Mouse (Mus musculus) gastrocnemius, adult 2 months (tissue): ENCODE data around the gene Afmid. TPM values are rescaled to one million over a fixed set of nuclear protein-coding genes. Genes with fewer than 3 reads are reported as not detected.

Experiments
- DNase-seq: peaks from one replicate; pipeline ENCODE4 v3.0.0; 2022
- H3K27ac ChIP-seq: fragments of 200-600 bp; 2 replicates; pipeline ENCODE4 v1.8.1; 2022; ENCODE audit warnings: mild to moderate bottlenecking
- H3K4me3 ChIP-seq: fragments of 200-600 bp; 2 replicates; pipeline ENCODE4 v1.8.1; 2022; ENCODE audit warnings: mild to moderate bottlenecking, moderate library complexity
- CTCF ChIP-seq: fragments of 200-600 bp; IDR thresholded peaks from 2 replicates; pipeline ENCODE4 v1.8.1; 2022; ENCODE audit warnings: antibody characterized with exemption, mild to moderate bottlenecking, moderate library complexity
- intact Hi-C: fragments of 180-260 bp; cut with DNase I; formaldehyde crosslinking; loops from one replicate; pipeline ENCODE4 v1.15.1; 2025
- total RNA-seq, 2 experiments: library from RNA; stranded (reverse); gene quantifications; 2 replicates each; pipeline ENCODE4 v1.2.3; 2021

Afmid gene
- total RNA-seq, 2 experiments from 2014 or later: 3.1 to 3.3 TPM

DNA sequence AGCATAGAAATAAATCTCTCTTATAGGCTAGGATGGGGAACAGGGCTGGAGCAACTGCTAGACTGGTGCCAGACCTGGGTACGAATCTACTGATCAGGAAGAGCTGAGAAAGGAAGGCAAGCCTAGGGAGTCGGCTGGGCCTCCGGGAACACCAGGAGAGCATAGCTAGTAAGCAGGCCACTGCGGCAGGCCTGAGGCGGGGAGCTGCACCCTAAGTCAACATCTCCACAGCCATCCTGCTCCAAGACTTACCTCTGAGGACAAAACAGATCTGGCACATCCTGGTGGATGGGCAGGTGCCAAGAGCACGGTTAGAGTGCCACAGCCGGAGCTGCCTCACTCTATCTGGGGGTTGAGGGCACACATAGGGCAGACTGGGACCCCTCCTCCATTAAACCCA lies 5.6 kb upstream of the Afmid start:
- intact Hi-C loops: no loop called here
- DNase-seq: peak; percentile 34
- peak overlapping the region; percentile 97 for H3K27ac ChIP-seq
- TF ChIP-seq CTCF: no peak
- no peak overlapping the region for H3K4me3 ChIP-seq

GRCm38 (mm10) chr11:117821868-117822267 lies 3.9 kb upstream of the Afmid start:
- no peak for TF ChIP-seq CTCF
- peak overlapping the region; percentile 97 for H3K27ac ChIP-seq
- DNase-seq: peak; percentile 21
- H3K4me3 ChIP-seq: no peak overlapping the region
- intact Hi-C loops: no loop called here

- peak; percentile 58 for DNase-seq
- intact Hi-C loops: no loop called here
Observed at GRCm38 (mm10) chr11:117822728-117823241, 2.9 kb upstream of the Afmid start.

DNA sequence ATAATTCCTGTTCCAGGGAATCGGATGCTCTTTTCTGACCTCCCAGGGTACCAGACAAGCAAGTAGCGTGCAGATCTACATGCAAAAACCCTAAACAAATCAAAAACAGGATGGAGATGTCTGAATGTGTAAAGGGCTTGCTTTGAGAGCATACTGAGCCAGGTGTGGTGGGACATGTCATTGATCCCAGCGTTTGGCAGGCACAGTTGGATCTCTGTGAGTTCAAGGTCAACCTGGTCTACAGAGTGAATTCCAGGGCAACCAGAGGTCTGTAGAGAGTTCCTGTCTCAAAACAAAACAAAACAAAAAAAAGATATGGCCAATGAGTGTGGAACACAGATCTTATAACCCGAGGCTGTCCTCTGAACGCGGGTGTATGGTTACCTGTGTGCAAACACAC lies 2.3 kb upstream of the Afmid start:
- H3K27ac ChIP-seq: peak overlapping the region; percentile 97
- TF ChIP-seq CTCF: no peak
- no peak overlapping the region for H3K4me3 ChIP-seq
- intact Hi-C loops: no loop called here
- DNase-seq: no peak

More at GRCm38 (mm10) chr11:117822728-117823241, 2.9 kb upstream of the Afmid start:
- TF ChIP-seq CTCF: no peak
- H3K4me3 ChIP-seq: no peak overlapping the region
- peak overlapping the region; percentile 97 for H3K27ac ChIP-seq

DNA sequence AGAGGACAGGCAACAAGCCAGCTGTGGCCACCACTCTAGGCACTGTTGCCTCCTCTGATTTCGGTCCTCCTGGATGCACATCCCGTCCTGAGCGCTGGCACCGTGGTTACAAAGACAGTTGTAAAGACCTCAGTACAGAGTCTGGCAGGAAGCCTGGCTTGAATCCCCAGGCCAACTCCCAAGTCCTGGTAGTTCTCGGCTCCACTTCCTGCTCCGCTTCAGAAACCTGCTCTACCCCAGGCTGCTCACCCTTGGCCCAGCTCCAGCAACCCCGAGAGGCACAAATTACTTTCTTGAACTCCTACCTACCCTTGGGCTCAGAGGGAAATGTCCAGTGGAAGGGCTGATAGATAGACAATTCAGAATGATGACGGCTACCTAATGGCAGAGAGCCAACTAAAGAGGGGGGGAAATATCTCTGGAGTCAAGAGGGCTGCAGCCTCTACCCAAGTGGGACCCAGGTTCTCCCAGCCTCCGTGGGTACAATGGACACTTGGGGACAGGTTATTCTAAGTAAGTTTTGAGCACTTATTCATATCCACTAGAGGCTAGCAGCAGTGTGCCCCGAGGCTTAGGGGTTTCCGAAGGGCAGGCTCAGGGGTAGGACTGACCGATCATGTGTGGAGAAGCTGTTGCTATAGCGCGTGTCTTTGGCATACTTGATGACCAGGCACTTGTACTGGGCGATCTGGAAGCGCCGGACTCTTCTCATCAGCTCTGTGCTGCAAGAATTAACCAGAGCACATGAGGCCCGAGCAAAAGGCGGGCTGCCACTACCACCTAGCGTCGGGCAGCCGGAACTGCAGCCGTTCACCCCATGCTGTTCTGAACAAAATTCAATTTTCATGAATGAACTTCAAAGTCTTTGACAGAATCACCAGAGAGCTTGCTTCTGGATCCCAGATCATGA lies 1.4 kb upstream of the Afmid start:
- intact Hi-C loops: loop anchor here (1.0 to 2.0 kb wide), 3 partner anchors 34 to 439 kb away; no protein-coding TSS in a partner anchor
- TF ChIP-seq CTCF: peak; percentile 95
- DNase-seq: peak; percentile 88
- Histone ChIP-seq H3K27ac (peak overlapping the region; percentile 97), H3K4me3 (peak overlapping the region; percentile 62)

DNA sequence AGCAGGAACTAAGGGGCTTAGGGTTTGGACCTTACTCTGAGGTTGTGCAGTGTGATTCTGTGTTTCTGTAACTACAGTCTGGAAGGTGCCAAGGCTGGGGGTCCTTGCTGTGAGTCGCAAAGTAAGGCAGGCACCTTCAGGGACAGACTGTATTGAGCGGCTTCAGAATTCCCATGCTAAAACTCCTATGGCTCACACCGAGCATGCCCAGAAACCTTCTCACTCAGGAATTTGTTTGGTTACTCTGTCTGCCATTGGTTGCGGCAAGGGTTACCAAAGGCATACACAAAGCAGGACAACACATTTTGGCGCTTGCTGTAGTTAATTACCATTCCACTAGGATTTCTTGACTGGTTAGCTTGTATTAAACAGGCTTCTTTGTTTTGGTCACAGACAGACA lies 440 bp downstream of the Afmid start:
- Histone ChIP-seq H3K27ac (peak overlapping the region; percentile 67), H3K4me3 (peak overlapping the region; percentile 57)
- no peak for TF ChIP-seq CTCF
- no peak for DNase-seq
- intact Hi-C loops: no loop called here

DNA sequence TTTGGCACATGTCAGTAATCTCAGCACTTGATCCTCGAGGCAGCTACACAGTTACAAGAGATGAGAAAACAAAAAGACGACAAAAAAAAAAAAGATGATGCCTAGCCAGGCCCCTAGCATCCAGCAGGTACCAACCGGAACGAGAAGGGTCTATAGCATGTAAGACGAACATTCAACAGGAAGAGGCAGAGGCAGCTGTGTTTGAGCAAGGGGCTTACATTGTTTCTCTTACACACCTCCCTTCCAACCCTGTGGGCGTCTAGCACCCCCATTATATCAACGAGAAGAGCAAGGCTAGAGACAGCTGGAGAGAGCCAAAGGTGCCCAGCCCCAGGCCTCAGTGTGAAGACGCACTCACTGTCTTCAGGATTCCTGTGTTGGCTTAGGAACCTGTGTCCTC lies 1.2 kb downstream of the Afmid start:
- DNase-seq: no peak
- no peak overlapping the region for H3K27ac ChIP-seq
- intact Hi-C loops: no loop called here
- TF ChIP-seq CTCF: no peak
- H3K4me3 ChIP-seq: no peak overlapping the region

DNA sequence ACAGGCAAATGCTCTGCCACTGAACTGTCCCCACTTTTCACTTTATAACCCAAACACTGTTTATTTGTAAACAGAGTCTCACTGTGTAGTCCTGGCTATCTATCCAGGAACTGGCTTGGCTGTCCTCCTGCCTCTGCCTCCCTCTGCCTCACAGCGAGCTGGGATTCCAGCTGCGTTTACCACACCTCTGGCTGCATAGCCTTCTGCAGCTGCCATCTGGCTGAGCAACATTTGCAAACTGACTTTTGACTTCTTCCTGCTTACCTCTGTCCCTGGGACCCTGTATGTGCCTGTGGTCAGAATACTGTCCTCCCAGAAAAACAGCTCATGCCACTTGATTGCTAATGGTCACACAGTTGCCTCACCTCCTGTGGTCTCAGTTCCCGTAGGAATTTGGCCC lies 1.7 kb downstream of the Afmid start:
- intact Hi-C loops: no loop called here
- peak; percentile 18 for DNase-seq
- TF ChIP-seq CTCF: no peak
- Histone ChIP-seq H3K4me3 (no peak overlapping the region), H3K27ac (no peak overlapping the region)

DNA sequence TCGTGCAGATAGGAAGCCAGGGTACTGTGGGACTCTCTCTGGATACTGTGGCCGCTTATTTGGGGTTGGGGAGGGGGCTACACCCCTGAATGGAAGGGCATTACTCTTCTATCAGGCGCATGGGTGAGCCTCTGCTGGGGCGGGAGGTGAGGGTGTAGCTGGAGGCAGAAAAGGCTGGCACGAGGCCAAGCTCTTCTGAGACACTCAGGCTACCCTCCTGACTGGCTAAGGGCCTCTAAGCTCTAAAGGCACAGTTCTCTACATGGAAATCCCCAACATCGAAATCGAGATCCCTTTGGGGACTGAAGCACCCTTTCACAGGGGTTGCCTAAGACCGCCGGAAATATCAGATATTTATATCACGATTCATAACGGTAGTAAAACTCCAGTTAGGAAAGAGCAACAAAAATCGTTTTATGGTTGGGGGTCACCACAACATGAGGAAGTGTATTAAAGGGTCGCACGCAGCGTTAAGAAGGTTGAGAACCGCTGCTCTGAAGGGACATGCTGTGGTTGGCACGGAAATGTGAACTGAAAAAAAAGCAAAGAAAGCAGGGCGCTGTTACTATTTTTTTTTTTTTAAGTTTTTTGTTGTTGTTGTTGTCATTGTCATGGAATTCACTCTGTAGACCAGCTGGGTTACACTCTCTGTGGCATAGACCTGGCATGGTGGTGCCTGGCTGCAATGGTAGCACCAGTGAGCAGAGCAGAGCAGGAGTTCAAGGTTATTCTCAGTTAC lies 2.6 kb downstream of the Afmid start:
- no peak overlapping the region for H3K4me3 ChIP-seq
- DNase-seq: peak; percentile 29
- intact Hi-C loops: no loop called here
- no peak for TF ChIP-seq CTCF
- peak overlapping the region; percentile 61 for H3K27ac ChIP-seq

DNA sequence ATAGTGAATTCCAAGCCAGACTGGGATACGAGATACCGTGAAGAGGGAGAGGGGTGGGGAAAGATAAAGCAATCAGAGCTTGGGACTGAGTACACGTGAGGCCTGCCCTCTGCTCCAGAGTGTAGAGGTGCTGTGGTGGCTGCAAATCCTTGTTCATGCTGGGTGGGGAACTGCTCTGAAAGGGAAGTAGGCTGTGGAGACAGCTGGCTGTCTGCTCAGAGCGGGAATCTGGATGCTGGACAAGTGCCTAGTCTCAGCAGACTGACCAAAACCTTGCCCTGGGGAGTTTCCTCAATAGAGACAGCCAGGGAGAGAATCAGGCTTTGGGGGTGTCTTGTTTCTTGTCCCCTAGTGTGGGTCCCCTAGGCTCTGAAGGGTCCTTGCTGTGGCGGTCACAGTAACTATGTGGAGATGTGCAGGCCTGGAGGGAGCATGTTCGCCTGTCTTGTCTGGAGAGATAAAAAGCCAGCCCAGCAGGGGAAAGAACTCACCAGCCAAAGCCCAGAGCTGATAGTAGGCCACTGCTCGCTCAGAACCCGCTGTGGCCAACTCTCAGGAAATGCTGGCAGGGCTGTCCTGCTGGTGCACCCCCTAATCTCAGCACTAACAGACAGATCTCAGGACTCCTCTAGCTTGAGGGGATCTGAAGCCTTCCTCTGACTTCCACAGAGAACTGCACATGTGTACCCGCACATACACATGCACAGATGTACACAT lies 3.3 kb downstream of the Afmid start:
- no peak for TF ChIP-seq CTCF
- peak; percentile 59 for DNase-seq
- intact Hi-C loops: no loop called here
- Histone ChIP-seq H3K27ac (peak overlapping the region; percentile 61), H3K4me3 (no peak overlapping the region)

DNA sequence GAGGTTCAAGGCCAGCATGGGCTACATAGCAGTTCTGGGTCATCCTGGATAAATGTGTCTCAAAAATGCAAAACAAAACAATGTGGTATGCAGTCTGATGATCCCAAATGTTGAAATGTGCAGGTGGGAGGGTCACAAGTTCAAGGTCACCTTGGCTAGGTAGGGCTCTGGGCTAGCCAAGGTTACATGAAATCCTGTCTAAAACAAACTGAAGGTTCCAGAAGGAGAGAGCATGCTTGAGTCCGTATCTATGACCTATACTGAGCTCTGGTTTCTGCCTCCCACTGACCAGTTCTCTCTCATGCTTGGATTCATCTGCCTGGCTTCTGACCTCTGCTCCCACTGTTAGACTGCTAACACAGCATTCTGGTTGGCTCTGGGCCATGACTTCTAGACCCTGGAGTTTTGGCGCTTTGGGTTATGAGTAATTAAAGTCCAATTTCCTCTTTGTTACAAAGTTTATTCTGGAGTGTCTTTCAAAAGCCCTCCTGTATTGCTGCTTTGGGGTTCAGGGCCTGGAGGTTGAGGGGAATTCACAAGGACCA lies 4.0 kb downstream of the Afmid start:
- Histone ChIP-seq H3K4me3 (no peak overlapping the region), H3K27ac (peak overlapping the region; percentile 61)
- intact Hi-C loops: no loop called here
- no peak for TF ChIP-seq CTCF
- peak; percentile 49 for DNase-seq

DNA sequence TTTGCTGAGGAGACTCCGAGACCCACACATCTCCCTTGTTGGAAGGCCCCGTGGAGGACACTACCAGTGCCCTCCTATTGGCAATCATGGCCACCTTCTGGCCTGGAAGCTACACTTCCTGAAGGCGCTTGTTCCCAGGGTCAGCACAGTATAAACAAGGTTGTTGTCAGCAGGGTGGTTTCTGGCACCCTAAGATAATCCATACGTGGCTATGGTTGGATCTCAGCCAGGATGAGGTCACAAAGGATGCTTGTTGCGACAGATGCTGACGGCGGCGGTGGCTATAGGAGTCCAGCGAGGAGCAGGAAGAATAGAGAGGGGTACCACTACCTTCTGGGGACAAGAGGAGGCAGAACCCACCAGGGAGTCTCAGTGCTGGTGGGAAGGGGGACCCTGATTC lies 4.7 kb downstream of the Afmid start:
- H3K27ac ChIP-seq: peak overlapping the region; percentile 10; the same call in 1 of the 2 replicates
- no peak for TF ChIP-seq CTCF

More for the DNA sequence above, 4.7 kb downstream of the Afmid start:
- no peak overlapping the region for H3K4me3 ChIP-seq
- intact Hi-C loops: no loop called here
- peak; percentile 18 for DNase-seq
